7 mouse cellular contexts compared by ENCODE assay signal in genomic region chr17:34603375-34604060, GRCm38 (mm10). TPM values are rescaled to one million over a fixed set of nuclear protein-coding genes. Genes with fewer than 3 reads are reported as not detected.
DNase-seq lines count a peak whose midpoint lies in the region; ATAC-seq lines count a peak whose summit lies in the region.

Gene Rnf5, minus strand, starts transcription at chr17:34603690.

- peak within 1 kb of the TSS; percentile 99 for H3K9ac ChIP-seq in intestine, embryonic 16.5 days (ENCODE audit: low read depth, low read length)
- H3K9ac ChIP-seq in midbrain, embryonic 11.5 days (ENCODE audit: low read length) = peak within 1 kb of the TSS; percentile 96

- ATAC-seq in intestine, embryonic 16.5 days = peak; percentile 96
- peak; percentile 94 for ATAC-seq in midbrain, embryonic 11.5 days (ENCODE audit: low FRiP score)

- H3K36me3 ChIP-seq in intestine, embryonic 16.5 days (ENCODE audit: control insufficient read depth, insufficient read depth, low read length) = peaks cover 7% of the 10 kb centered on the region
- H3K36me3 ChIP-seq in midbrain, embryonic 11.5 days (ENCODE audit: control insufficient read depth, insufficient read depth, low read length) = peaks cover 7% of the 10 kb centered on the region

- DNase-seq in adrenal gland, adult 8-10 months = peak; percentile 99
- DNase-seq in embryo, embryonic 9.5 days (ENCODE audit: extremely low spot score) = peak; percentile 99
- DNase-seq in gastrocnemius, postnatal 4 days (ENCODE audit: low spot score in 2 of 2) = peak; percentile 91 to 99
- peak; percentile 96 to 99 for DNase-seq in left cerebral cortex, postnatal 36 days (ENCODE audit: low spot score in 2 of 2)
- peak; percentile 99 for DNase-seq in midbrain, embryonic 11.5 days (ENCODE audit: low spot score, missing footprints)
- peak; percentile 100 for DNase-seq in skeletal muscle tissue, adult 2 months (ENCODE audit: low read depth, low spot score)

- no peaks in the 10 kb centered on the region for H3K9me3 ChIP-seq in intestine, embryonic 16.5 days (ENCODE audit: control insufficient read depth, low read length)
- no peaks in the 10 kb centered on the region for H3K9me3 ChIP-seq in midbrain, embryonic 11.5 days (ENCODE audit: control insufficient read depth, low read length)

- H3K4me3 ChIP-seq in intestine, embryonic 16.5 days (ENCODE audit: low read length) = peak within 1 kb of the TSS; percentile 89
- peak within 1 kb of the TSS; percentile 99 for H3K4me3 ChIP-seq in midbrain, embryonic 11.5 days (ENCODE audit: low read depth, low read length)

- H3K27ac ChIP-seq in intestine, embryonic 16.5 days (ENCODE audit: low read length) = peak within 1 kb of the TSS; percentile 92
- peak within 1 kb of the TSS; percentile 88 for H3K27ac ChIP-seq in midbrain, embryonic 11.5 days (ENCODE audit: low read depth, low read length)

- peaks cover 34% of the 10 kb centered on the region for H3K4me1 ChIP-seq in intestine, embryonic 16.5 days (ENCODE audit: control insufficient read depth, insufficient read depth, low read length)
- H3K4me1 ChIP-seq in midbrain, embryonic 11.5 days (ENCODE audit: control insufficient read depth, insufficient read depth, low read length) = peaks cover 26% of the 10 kb centered on the region

- peak within 1 kb of the TSS; percentile 68 for H3K4me2 ChIP-seq in intestine, embryonic 16.5 days (ENCODE audit: low read depth, low read length)
- peak within 1 kb of the TSS; percentile 97 for H3K4me2 ChIP-seq in midbrain, embryonic 11.5 days

- intact Hi-C loops in left cerebral cortex, postnatal 36 days (cut with DNase I) = loop anchor here (1.0 to 2.0 kb wide), 2 partner anchors 10 to 17 kb away; no protein-coding TSS in a partner anchor

- no peaks in the 10 kb centered on the region for H3K27me3 ChIP-seq in intestine, embryonic 16.5 days (replicated peaks; ENCODE audit: control insufficient read depth, insufficient read depth, low read length)
- H3K27me3 ChIP-seq in midbrain, embryonic 11.5 days (ENCODE audit: control insufficient read depth, insufficient read depth, low read length) = no peaks in the 10 kb centered on the region

- under 1% methylated on average over 30 of the region's 30 CpGs for WGBS in intestine, embryonic 16.5 days
- WGBS in midbrain, embryonic 11.5 days = under 1% methylated on average over 28 of the region's 30 CpGs

RNA-seq across cellular contexts. Expression of gene Rnf5, which starts in this region (rescaled TPM):
- total RNA-seq in adrenal gland, adult 8-10 months (2022) = 100 to 1,000 TPM in 1 of 4 experiments, 10 to 100 TPM in 3; 72.6 to 101 (median 84.6) TPM
- total RNA-seq in gastrocnemius, postnatal 4 days (2021) = 10 to 100 TPM; 23.8 to 24.1 TPM
- 190 and 197 TPM in 2 replicates for polyA plus RNA-seq in intestine, embryonic 16.5 days (2015; fragmentation: Nextera tagmentation; extraction: Ambion mirVana)
- 10 to 100 TPM; 66.9 to 72.0 TPM for total RNA-seq in left cerebral cortex, postnatal 36 days (2021)
- polyA plus RNA-seq in midbrain, embryonic 11.5 days (2014; fragmentation: Nextera tagmentation; extraction: Ambion mirVana) = 180 and 185 TPM in 2 replicates

Comparison
In these comparisons a context has a peak if more than half of its experiments do, and no peak if none do; other contexts are left out.
1. Peak in every context shown above with its lines: DNase-seq, ATAC-seq, H3K4me3 ChIP-seq and H3K27ac ChIP-seq.